Mouse (Mus musculus) liver, embryonic 12.5 days (tissue): ENCODE measurements around the gene St8sia6. TPM values are rescaled to one million over a fixed set of nuclear protein-coding genes. Genes with fewer than 3 reads are reported as not detected.
"Not testable (repeated sequence)": the region's sequence is repeated elsewhere in the genome, so short reads cannot be mapped to it uniquely, and the experiment has no call there.

Experiments
- ATAC-seq: fragments of 200-750 bp; cut with Nextera tagmentation; 2 replicates; pipeline ENCODE4 v1.8.0; 2017; ENCODE audit warnings: moderate number of reproducible peaks, mild to moderate bottlenecking, moderate library complexity
- H3K27ac ChIP-seq: fragments of 300-500 bp; sonication (generic); 2 replicates; pipeline ENCODE4 v1.5.1; 2016; ENCODE audit warnings: mild to moderate bottlenecking
- H3K27me3 ChIP-seq: fragments of 300-500 bp; sonication (generic); replicated peaks from 2 replicates; pipeline ENCODE4 v1.6.1; 2016; ENCODE audit warnings: mild to moderate bottlenecking, moderate library complexity
- H3K36me3 ChIP-seq: fragments of 300-500 bp; sonication (generic); 2 replicates; pipeline ENCODE4 v1.6.1; 2016; ENCODE audit warnings: mild to moderate bottlenecking, moderate library complexity
- H3K4me1 ChIP-seq: fragments of 300-500 bp; sonication (generic); 2 replicates; pipeline ENCODE4 v1.6.1; 2016
- H3K4me2 ChIP-seq: fragments of 300-500 bp; sonication (generic); 2 replicates; pipeline ENCODE4 v1.6.1; 2016; ENCODE audit warnings: mild to moderate bottlenecking, moderate library complexity
- H3K4me3 ChIP-seq: fragments of 300-500 bp; sonication (generic); 2 replicates; pipeline ENCODE4 v1.5.1; 2016; ENCODE audit warnings: mild to moderate bottlenecking, moderate library complexity
- H3K9ac ChIP-seq: fragments of 300-500 bp; sonication (generic); 2 replicates; pipeline ENCODE4 v1.6.1; 2016; ENCODE audit warnings: mild to moderate bottlenecking, moderate library complexity
- H3K9me3 ChIP-seq: fragments of 300-500 bp; sonication (generic); replicated peaks from 2 replicates; pipeline ENCODE4 v1.6.1; 2016; ENCODE audit warnings: mild to moderate bottlenecking, moderate library complexity
- WGBS: fragments of 180-500 bp; shearing (Covaris S2); methylation state at CpG from one replicate; pipeline ENCODE4 v1.1.7; 2016; ENCODE audit not compliant: insufficient replicate concordance; 5-methylcytosine and 5-hydroxymethylcytosine counted together
- polyA plus RNA-seq: library from polyadenylated mRNA; unstranded; fragments of >200 nt; fragmentation: Nextera tagmentation; extraction: Ambion mirVana; gene quantifications from 2 replicates; pipeline ENCODE4 v1.2.1, GENCODE M21; 2016

St8sia6 gene
- polyA plus RNA-seq, 1 experiment from 2014 or later, result 0.02 TPM

- Histone ChIP-seq H3K9ac (no peak overlapping the region), H3K4me2 (no peak overlapping the region), H3K4me1 (no peaks in the 10 kb centered on the region), H3K27ac (no peak overlapping the region), H3K4me3 (no peak overlapping the region), H3K9me3 (no peaks in the 10 kb centered on the region), H3K36me3 (no peaks in the 10 kb centered on the region), H3K27me3 (no peaks in the 10 kb centered on the region)
- no peak for ATAC-seq
These were observed 96.3 kb downstream of the St8sia6 start for GRCm38 (mm10) chr2:13697514-13697913.

- WGBS, result 46% methylated on average over 2 of the region's 2 CpGs
- no peak overlapping the region for H3K4me3 ChIP-seq
- H3K36me3 ChIP-seq, result no peaks in the 10 kb centered on the region
- H3K9ac ChIP-seq, result no peak overlapping the region
- H3K4me1 ChIP-seq, result no peaks in the 10 kb centered on the region
- no peaks in the 10 kb centered on the region for H3K9me3 ChIP-seq
- H3K4me2 ChIP-seq, result no peak overlapping the region
- H3K27ac ChIP-seq, result no peak overlapping the region
- ATAC-seq, result no peak
- no peaks in the 10 kb centered on the region for H3K27me3 ChIP-seq
These were observed 99.4 kb downstream of the St8sia6 start for GRCm38 (mm10) chr2:13694417-13694816.

- H3K27me3 ChIP-seq, result no peaks in the 10 kb centered on the region
- H3K27ac ChIP-seq, result no peak overlapping the region
- no peaks in the 10 kb centered on the region for H3K9me3 ChIP-seq
- no peaks in the 10 kb centered on the region for H3K4me1 ChIP-seq
- H3K9ac ChIP-seq, result no peak overlapping the region
- H3K36me3 ChIP-seq, result no peaks in the 10 kb centered on the region
- no peak overlapping the region for H3K4me3 ChIP-seq
- 41% methylated on average over 4 of the region's 4 CpGs for WGBS
- no peak for ATAC-seq
- no peak overlapping the region for H3K4me2 ChIP-seq
These were observed 109.5 kb downstream of the St8sia6 start for GRCm38 (mm10) chr2:13684380-13684779.

- H3K9me3 ChIP-seq, result no peaks in the 10 kb centered on the region
- WGBS, result 82% methylated on average over 2 of the region's 2 CpGs
- H3K27me3 ChIP-seq, result no peaks in the 10 kb centered on the region
- no peak overlapping the region for H3K27ac ChIP-seq
- no peak overlapping the region for H3K9ac ChIP-seq
- ATAC-seq, result no peak
- no peak overlapping the region for H3K4me2 ChIP-seq
- H3K36me3 ChIP-seq, result no peaks in the 10 kb centered on the region
- no peaks in the 10 kb centered on the region for H3K4me1 ChIP-seq
- no peak overlapping the region for H3K4me3 ChIP-seq
These were observed 110.7 kb downstream of the St8sia6 start for GRCm38 (mm10) chr2:13683205-13683570.

- WGBS, result 65% methylated on average over 4 of the region's 4 CpGs
- ATAC-seq, result no peak
- H3K4me2 ChIP-seq, result no peak overlapping the region
These were observed 111.2 kb downstream of the St8sia6 start for GRCm38 (mm10) chr2:13682488-13683204.

GRCm38 (mm10) chr2:13672946-13673345, 120.9 kb downstream of the St8sia6 start:
- Histone ChIP-seq H3K4me2 (no peak overlapping the region), H3K4me3 (no peak overlapping the region), H3K9ac (no peak overlapping the region), H3K27ac (no peak overlapping the region), H3K36me3 (no peaks in the 10 kb centered on the region), H3K4me1 (no peaks in the 10 kb centered on the region), H3K27me3 (no peaks in the 10 kb centered on the region), H3K9me3 (no peaks in the 10 kb centered on the region)
- WGBS, result 51% methylated on average over 3 of the region's 3 CpGs
- no peak for ATAC-seq

More at GRCm38 (mm10) chr2:13682488-13683204, 111.2 kb downstream of the St8sia6 start:
- Histone ChIP-seq H3K36me3 (no peaks in the 10 kb centered on the region), H3K27ac (no peak overlapping the region), H3K9me3 (no peaks in the 10 kb centered on the region), H3K4me1 (no peaks in the 10 kb centered on the region), H3K27me3 (no peaks in the 10 kb centered on the region), H3K9ac (no peak overlapping the region), H3K4me3 (no peak overlapping the region)

- Histone ChIP-seq H3K4me3 (no peak overlapping the region), H3K36me3 (no peaks in the 10 kb centered on the region), H3K4me1 (no peaks in the 10 kb centered on the region), H3K9me3 (no peaks in the 10 kb centered on the region), H3K9ac (no peak overlapping the region), H3K4me2 (no peak overlapping the region), H3K27me3 (no peaks in the 10 kb centered on the region), H3K27ac (no peak overlapping the region)
- ATAC-seq, result no peak
- 55% methylated on average over 12 of the region's 12 CpGs for WGBS
These were observed 121.4 kb downstream of the St8sia6 start for GRCm38 (mm10) chr2:13672426-13672825.

- Histone ChIP-seq H3K4me2 (no peak overlapping the region), H3K27me3 (no peaks in the 10 kb centered on the region), H3K4me1 (no peaks in the 10 kb centered on the region), H3K9ac (no peak overlapping the region), H3K36me3 (no peaks in the 10 kb centered on the region), H3K9me3 (no peaks in the 10 kb centered on the region), H3K4me3 (no peak overlapping the region), H3K27ac (no peak overlapping the region)
- no peak for ATAC-seq
- WGBS, result 35% methylated on average over 1 of the region's 1 CpGs
These were observed 159.0 kb downstream of the St8sia6 start for GRCm38 (mm10) chr2:13634866-13635265.

- Histone ChIP-seq H3K27me3 (no peaks in the 10 kb centered on the region), H3K36me3 (no peaks in the 10 kb centered on the region), H3K4me1 (no peaks in the 10 kb centered on the region), H3K4me2 (no peak overlapping the region), H3K9me3 (no peaks in the 10 kb centered on the region), H3K9ac (no peak overlapping the region), H3K4me3 (no peak overlapping the region), H3K27ac (no peak overlapping the region)
- ATAC-seq, result no peak
- WGBS, result 65% methylated on average over 7 of the region's 7 CpGs
These were observed 163.6 kb downstream of the St8sia6 start for GRCm38 (mm10) chr2:13630136-13630832.

GRCm38 (mm10) chr2:13603636-13604035, 190.2 kb downstream of the St8sia6 start:
- H3K9me3 ChIP-seq, H3K27me3 ChIP-seq, H3K9ac ChIP-seq, H3K36me3 ChIP-seq, H3K4me3 ChIP-seq: not testable (repeated sequence)
- WGBS, result 18% methylated on average over 5 of the region's 5 CpGs
- Histone ChIP-seq H3K27ac (peak overlapping the region; percentile 75), H3K4me2 (peak overlapping the region; percentile 42), H3K4me1 (peaks cover 17% of the 10 kb centered on the region)
- ATAC-seq, result peak; percentile 98

GRCm38 (mm10) chr2:13603093-13603492, 190.8 kb downstream of the St8sia6 start:
- Histone ChIP-seq H3K27ac (peak overlapping the region; percentile 65), H3K4me1 (peaks cover 17% of the 10 kb centered on the region), H3K4me3 (no peak overlapping the region), H3K9me3 (no peaks in the 10 kb centered on the region), H3K4me2 (peak overlapping the region; percentile 18; the same call in 1 of the 2 replicates), H3K27me3 (no peaks in the 10 kb centered on the region), H3K9ac (no peak overlapping the region), H3K36me3 (no peaks in the 10 kb centered on the region)
- peak; percentile 26; the same call in 1 of the 2 replicates for ATAC-seq
